Comparison of ENCODE assay signal across 8 mouse cellular contexts in genomic region chr9:25252759-25253477, GRCm38 (mm10). TPM values are rescaled to one million over a fixed set of nuclear protein-coding genes. Genes with fewer than 3 reads are reported as not detected.
DNase-seq lines count a peak whose midpoint lies in the region; ATAC-seq and TF ChIP-seq lines count a peak whose summit lies in the region.

No protein-coding gene starts in this region.

- H3K27me3 ChIP-seq in thymus, adult 2 months (ENCODE audit: control insufficient read depth, insufficient read depth, low read length), result no peaks in the 10 kb centered on the region

- no peaks in the 10 kb centered on the region for H3K36me3 ChIP-seq in thymus, adult 2 months (ENCODE audit: control insufficient read depth, insufficient read depth, low read length)

- H3K4me1 ChIP-seq in thymus, adult 2 months (replicated peaks; ENCODE audit: control insufficient read depth, insufficient read depth, low read length), result 0 out of 2 replicates have a peak, but pooled peaks cover 2% of the 10 kb centered on the region

- peak overlapping the region; percentile 63 for H3K27ac ChIP-seq in thymus, adult 2 months (ENCODE audit: control insufficient read depth, insufficient read depth, low read length)

- intact Hi-C loops in gastrocnemius, postnatal 14 days (cut with DNase I; ENCODE audit: low total_unique reads), result loop anchor here (5.0 kb wide), 1 partner anchor 249 kb away; no protein-coding TSS in a partner anchor
- intact Hi-C loops in left cerebral cortex, postnatal 25 days (cut with DNase I), result loop anchor here (1.0 kb wide), 3 partner anchors 45 to 102 kb away; partner anchors contain the start of gene Herpud2

- 0 out of 2 replicates have a peak, but pooled peaks have one; percentile 42 for TF ChIP-seq CTCF in thymus, adult 2 months (IDR thresholded peaks at IDR 0.05; ENCODE audit: borderline replicate concordance, control insufficient read depth, extremely low read depth, insufficient read depth, low read length, poor library complexity)

- H3K4me3 ChIP-seq in thymus, adult 2 months (ENCODE audit: control insufficient read depth, insufficient read depth, low read length), result peak overlapping the region; percentile 100

- ATAC-seq in inflammation-experienced regulatory T-cells, adult 6 months, result peak; percentile 3
- peak; percentile 28 for ATAC-seq in megakaryocyte-erythroid progenitor cell, adult 5-6 weeks (replicated peaks; ENCODE audit: low FRiP score, low TSS enrichment, poor library complexity, severe bottlenecking)

- peak; percentile 64 for DNase-seq in thymus, adult 2 months
- no peak for DNase-seq in thymus, postnatal 4 days
- peak; percentile 67 for DNase-seq in embryo, embryonic 10.5 days (ENCODE audit: low spot score)
- DNase-seq in gastrocnemius, postnatal 14 days, result peak; percentile 70
- peak; percentile 50 to 63 for DNase-seq in left cerebral cortex, postnatal 25 days (ENCODE audit: low spot score in 2 of 2)
- DNase-seq in right cerebral cortex, postnatal 36 days (ENCODE audit: low spot score in 2 of 2), result peak; percentile 46 to 47

- no peak for TF ChIP-seq POLR2A in thymus, adult 2 months (IDR thresholded peaks at IDR 0.05; ENCODE audit: control insufficient read depth, extremely low read depth, insufficient read depth, low read length, poor library complexity)

- 1% methylated on average over 69 of the region's 78 CpGs for WGBS in thymus, adult 2 months

RNA-seq across cellular contexts. Expression of gene Sept7, which starts 0.7 kb away (rescaled TPM):
- polyA plus RNA-seq in thymus, adult 2 months (2012; rRNA removed), result 16.0 and 16.2 TPM in 2 replicates
- total RNA-seq in gastrocnemius, postnatal 14 days (2021), result 10 to 100 TPM; 74.8 to 85.8 TPM
- polyA plus RNA-seq in inflammation-experienced regulatory T-cells, adult 6 months (2017; shearing (Covaris generic)), result 100 to 1,000 TPM; 405 to 568 (median 467) TPM
- 100 to 1,000 TPM; 372 to 405 TPM for total RNA-seq in left cerebral cortex, postnatal 25 days (2021)
- 121 and 131 TPM in 2 replicates for total RNA-seq in megakaryocyte-erythroid progenitor cell, adult 5-6 weeks (2014; fragmentation: Nextera tagmentation)
- total RNA-seq in megakaryocyte-erythroid progenitor cell, adult 5-6 weeks (2017), result 283 and 354 TPM in 2 replicates
